Mouse (Mus musculus) ES-E14 (cell line): ENCODE data around the gene Drg1. TPM values are rescaled to one million over a fixed set of nuclear protein-coding genes. Genes with fewer than 3 reads are reported as not detected.

Experiments used
- DNase-seq: peaks from one replicate; pipeline ENCODE4 v3.0.0-alpha.2; 2013; ENCODE audit warnings: low read depth, low spot score
- H3K27ac ChIP-seq: 2 replicates; pipeline ENCODE4 v1.5.1; 2012; ENCODE audit warnings: low read depth, mild to moderate bottlenecking, low read length, moderate library complexity, mixed read lengths; ENCODE audit not compliant: poor library complexity, insufficient read depth, severe bottlenecking
- H3K36me3 ChIP-seq: 2 replicates; pipeline ENCODE4 v1.6.1; 2012; ENCODE audit warnings: mild to moderate bottlenecking, low read length, moderate library complexity, mixed read lengths; ENCODE audit not compliant: control insufficient read depth, poor library complexity, insufficient read depth, severe bottlenecking
- H3K4me1 ChIP-seq, 2 experiments: fragments of 150-350 bp in 1 of 2; sonication (generic) in 1 of 2; 2 replicates each; pipeline ENCODE4 v1.6.1; 2012; ENCODE audit warnings: low read length in 2 of 2, mild to moderate bottlenecking in 1 of 2, mixed read lengths in 1 of 2; ENCODE audit not compliant: control insufficient read depth in 2 of 2, insufficient read depth in 2 of 2, poor library complexity in 1 of 2
- H3K4me3 ChIP-seq, 2 experiments: fragments of 150-350 bp in 1 of 2; sonication (generic) in 1 of 2; 2 replicates each; pipeline ENCODE4 v1.5.1; 2012; ENCODE audit warnings: low read length in 2 of 2, low read depth in 1 of 2, mild to moderate bottlenecking in 1 of 2, mixed read lengths in 1 of 2; ENCODE audit not compliant: insufficient read depth in 1 of 2, poor library complexity in 1 of 2, severe bottlenecking in 1 of 2
- H3K9ac ChIP-seq: 2 replicates; pipeline ENCODE4 v1.6.1; 2012; ENCODE audit warnings: low read depth, mild to moderate bottlenecking, low read length, mixed read lengths; ENCODE audit not compliant: poor library complexity, insufficient read depth, severe bottlenecking
- H3K9me3 ChIP-seq: fragments of 150-350 bp; sonication (generic); 2 replicates; pipeline ENCODE4 v1.6.1; 2012; ENCODE audit warnings: low read depth, mild to moderate bottlenecking, low read length; ENCODE audit not compliant: control insufficient read depth, insufficient read depth
- CHD2 ChIP-seq: IDR thresholded peaks from 2 replicates; pipeline ENCODE4 v1.6.1; 2014; ENCODE audit warnings: mild to moderate bottlenecking, low read depth, low read length, inconsistent platforms
- HCFC1 ChIP-seq: IDR thresholded peaks from 2 replicates; pipeline ENCODE4 v1.6.1; 2012; ENCODE audit warnings: low read length, inconsistent platforms, borderline replicate concordance; ENCODE audit not compliant: insufficient read depth
- MAFK ChIP-seq: IDR thresholded peaks from 2 replicates; pipeline ENCODE4 v1.6.1; 2014; ENCODE audit warnings: mild to moderate bottlenecking, low read depth, low read length, inconsistent platforms; ENCODE audit not compliant: insufficient read depth
- ZC3H11A ChIP-seq: IDR thresholded peaks from 2 replicates; pipeline ENCODE4 v1.6.1; 2012; ENCODE audit warnings: low read depth, mild to moderate bottlenecking, inconsistent platforms, low read length, borderline replicate concordance
- ZNF384 ChIP-seq: IDR thresholded peaks from 2 replicates; pipeline ENCODE4 v1.6.1; 2012; ENCODE audit warnings: low read depth, low read length, inconsistent platforms
- in situ Hi-C, 2 experiments: fragments of 600-800 bp; cut with MboI; formaldehyde crosslinking; loops; one replicate each; pipeline ENCODE4 v1.15.1; 2025; ENCODE audit warnings: low sequenced_read_pairs in 2 of 2, inconsistent platforms in 1 of 2; ENCODE audit not compliant: unreplicated experiment in 2 of 2
- total RNA-seq: library from RNA; depleted of rRNA; stranded (reverse); fragments of 300-350 nt; gene quantifications from 2 replicates; pipeline ENCODE4 v1.2.3, GENCODE M21; 2012

Gene Drg1
- total RNA-seq, 1 experiment: 180 TPM

- no peak for DNase-seq
- no peaks in the 10 kb centered on the region for H3K9me3 ChIP-seq
- peaks cover 68% of the 10 kb centered on the region for H3K36me3 ChIP-seq
- no peak for TF ChIP-seq MAFK
- TF ChIP-seq HCFC1: no peak
- TF ChIP-seq CHD2: no peak
- no peak for TF ChIP-seq ZNF384
- in situ Hi-C loops: no loop called here
- H3K4me3 ChIP-seq: no peak overlapping the region
- H3K27ac ChIP-seq: no peak overlapping the region
- peaks cover 0 to 8% of the 10 kb centered on the region in 2 experiments; a peak in 3 of 4 replicates for H3K4me1 ChIP-seq
- H3K9ac ChIP-seq: no peak overlapping the region
These were observed 29.8 kb upstream of the Drg1 start for GRCm38 (mm10) chr11:3296056-3296455.

GRCm38 (mm10) chr11:3294641-3295040 lies 28.4 kb upstream of the Drg1 start:
- H3K27ac ChIP-seq: no peak overlapping the region
- peak overlapping the region; percentile 63; the same call in 1 of the 2 replicates for H3K9ac ChIP-seq
- H3K9me3 ChIP-seq: no peaks in the 10 kb centered on the region
- in situ Hi-C loops: no loop called here
- H3K36me3 ChIP-seq: peaks cover 63% of the 10 kb centered on the region
- H3K4me3 ChIP-seq: peak overlapping the region in 1 of 2 experiments; percentile 96; a peak in 1 of 4 replicates
- no peak for TF ChIP-seq ZNF384
- no peak for TF ChIP-seq ZC3H11A
- TF ChIP-seq HCFC1: no peak
- no peak for TF ChIP-seq CHD2
- no peak for TF ChIP-seq MAFK
- peaks cover 0 to 5% of the 10 kb centered on the region in 2 experiments; a peak in 3 of 4 replicates for H3K4me1 ChIP-seq
- DNase-seq: no peak

GRCm38 (mm10) chr11:3293361-3293760 lies 27.1 kb upstream of the Drg1 start:
- Histone ChIP-seq H3K4me3 (peak overlapping the region; percentile 83 to 96; a peak in 3 of 4 replicates), H3K9ac (peak overlapping the region; percentile 63; the same call in 1 of the 2 replicates), H3K36me3 (peaks cover 50% of the 10 kb centered on the region), H3K27ac (peak overlapping the region; percentile 68), H3K9me3 (no peaks in the 10 kb centered on the region), H3K4me1 (peaks cover 0 to 2% of the 10 kb centered on the region in 2 experiments; a peak in 3 of 4 replicates)
- DNase-seq: no peak
- in situ Hi-C loops: no loop called here
- TF ChIP-seq ZNF384: no peak
- no peak for TF ChIP-seq HCFC1

GRCm38 (mm10) chr11:3292711-3293249 lies 26.6 kb upstream of the Drg1 start:
- H3K9me3 ChIP-seq: no peaks in the 10 kb centered on the region
- peak overlapping the region; percentile 83 for H3K9ac ChIP-seq
- peaks cover 46% of the 10 kb centered on the region for H3K36me3 ChIP-seq
- H3K27ac ChIP-seq: peak overlapping the region; percentile 89
- in situ Hi-C loops: no loop called here
- H3K4me1 ChIP-seq: peaks cover 2% of the 10 kb centered on the region in 2 experiments
- DNase-seq: peak; percentile 97
- H3K4me3 ChIP-seq: peak overlapping the region; percentile 83 to 96
- TF ChIP-seq HCFC1 (no peak), ZC3H11A (no peak), CHD2 (no peak), MAFK (no peak), ZNF384 (no peak)

GRCm38 (mm10) chr11:3292062-3292421 lies 25.8 kb upstream of the Drg1 start:
- Histone ChIP-seq H3K9ac (peak overlapping the region; percentile 83), H3K27ac (peak overlapping the region; percentile 89), H3K9me3 (no peaks in the 10 kb centered on the region), H3K4me1 (peaks cover 3 to 5% of the 10 kb centered on the region in 2 experiments), H3K36me3 (peaks cover 39% of the 10 kb centered on the region), H3K4me3 (peak overlapping the region; percentile 83 to 96)
- DNase-seq: peak; percentile 69
- in situ Hi-C loops: no loop called here
- no peak for TF ChIP-seq HCFC1
- no peak for TF ChIP-seq MAFK
- no peak for TF ChIP-seq ZNF384
- no peak for TF ChIP-seq CHD2
- no peak for TF ChIP-seq ZC3H11A
